ENCODE assay signal across 10 mouse cellular contexts in the genomic region with DNA sequence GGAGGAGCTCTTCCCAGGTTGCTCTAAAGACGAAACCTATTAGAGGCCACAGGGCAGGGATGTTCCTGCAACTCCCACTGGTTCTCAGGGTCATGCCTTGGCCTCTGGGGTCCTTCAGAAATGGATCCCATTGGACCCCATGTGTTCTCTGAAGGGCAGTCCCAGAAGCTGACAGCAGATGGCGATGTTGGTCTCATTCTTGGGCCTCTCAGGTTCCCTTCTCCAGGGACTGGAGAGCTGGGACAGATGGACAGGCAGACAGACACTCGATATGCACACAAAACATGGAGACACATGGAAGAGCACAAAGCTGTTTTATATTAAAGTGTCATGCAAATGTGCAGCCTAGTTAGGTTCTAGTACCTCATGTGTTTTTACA. TPM values are rescaled to one million over a fixed set of nuclear protein-coding genes. Genes with fewer than 3 reads are reported as not detected.
A peak's percentile ranks its signal among the peaks of the same experiment; 100 is the strongest.
DNase-seq lines count a peak whose midpoint lies in the region; ATAC-seq lines count a peak whose summit lies in the region.
"Had no signal": no experiment of that assay in that cellular context is flagged by ENCODE, and none has a peak within 500 bp of the region (broad histone marks: within the 10 kb centered on the region; RNA-seq: fewer than 3 reads in every experiment).

No protein-coding gene starts in this region.

- no peak overlapping the region for H3K9ac ChIP-seq in hindbrain, embryonic 13.5 days
- H3K9ac ChIP-seq: embryonic facial prominence, embryonic 12.5 days had no signal

- ATAC-seq in hindbrain, embryonic 13.5 days (ENCODE audit: low FRiP score), result no peak

- H3K4me1 ChIP-seq in hindbrain, embryonic 10.5 days (replicated peaks), result peaks cover 15% of the 10 kb centered on the region
- peaks cover 1% of the 10 kb centered on the region; the same call in 1 of the 2 replicates for H3K4me1 ChIP-seq in hindbrain, embryonic 13.5 days (replicated peaks)
- peaks cover 6% of the 10 kb centered on the region; the same call in 1 of the 2 replicates for H3K4me1 ChIP-seq in limb, embryonic 10.5 days

- H3K9me3 ChIP-seq in hindbrain, embryonic 10.5 days, result peaks cover 12% of the 10 kb centered on the region; the same call in 1 of the 2 replicates
- no peaks in the 10 kb centered on the region; the same call in 1 of the 2 replicates for H3K9me3 ChIP-seq in hindbrain, embryonic 13.5 days
- H3K9me3 ChIP-seq in limb, embryonic 10.5 days (replicated peaks), result no peaks in the 10 kb centered on the region
- H3K9me3 ChIP-seq: embryonic facial prominence, embryonic 12.5 days had no signal

- H3K36me3 ChIP-seq in hindbrain, embryonic 10.5 days, result no peaks in the 10 kb centered on the region
- H3K36me3 ChIP-seq in hindbrain, embryonic 13.5 days, result no peaks in the 10 kb centered on the region
- no peaks in the 10 kb centered on the region for H3K36me3 ChIP-seq in limb, embryonic 10.5 days
- H3K36me3 ChIP-seq: embryonic facial prominence, embryonic 12.5 days had no signal

- DNase-seq in hindbrain, embryonic 10.5 days (ENCODE audit: low spot score), result peak; percentile 83
- peak; percentile 85 for DNase-seq in R1 (ENCODE audit: low read depth, low spot score)
- DNase-seq in embryo, embryonic 10 days (ENCODE audit: low spot score), result peak; percentile 89
- peak; percentile 17 to 65 for DNase-seq in kidney, adult 8-10 months
- peak; percentile 81 for DNase-seq in limb, embryonic 10.5 days (ENCODE audit: low spot score)
- DNase-seq in ovary, postnatal 36 days (ENCODE audit: low spot score), result peak; percentile 41
- DNase-seq in urinary bladder, adult 2 months (ENCODE audit: low spot score), result peak; percentile 42

- H3K4me2 ChIP-seq in hindbrain, embryonic 13.5 days, result no peak overlapping the region
- H3K4me2 ChIP-seq: embryonic facial prominence, embryonic 12.5 days had no signal

- H3K4me3 ChIP-seq in hindbrain, embryonic 10.5 days, result no peak overlapping the region
- no peak overlapping the region for H3K4me3 ChIP-seq in hindbrain, embryonic 13.5 days
- no peak overlapping the region for H3K4me3 ChIP-seq in limb, embryonic 10.5 days
- H3K4me3 ChIP-seq: embryonic facial prominence, embryonic 12.5 days had no signal

- peaks cover 13% of the 10 kb centered on the region; the same call in 1 of the 2 replicates for H3K27me3 ChIP-seq in hindbrain, embryonic 10.5 days (ENCODE audit: insufficient read depth, poor library complexity, severe bottlenecking)
- peaks cover 21% of the 10 kb centered on the region; the same call in 1 of the 2 replicates for H3K27me3 ChIP-seq in hindbrain, embryonic 13.5 days
- peaks cover 33% of the 10 kb centered on the region for H3K27me3 ChIP-seq in limb, embryonic 10.5 days (ENCODE audit: low read depth, poor library complexity, severe bottlenecking)
- H3K27me3 ChIP-seq: embryonic facial prominence, embryonic 12.5 days had no signal

- WGBS in hindbrain, embryonic 10.5 days, result 13% methylated on average over 3 of the region's 3 CpGs
- WGBS in hindbrain, embryonic 13.5 days, result 8% methylated on average over 3 of the region's 3 CpGs
- 12% methylated on average over 3 of the region's 3 CpGs for WGBS in limb, embryonic 10.5 days

- no peak overlapping the region for H3K27ac ChIP-seq in hindbrain, embryonic 10.5 days
- no peak overlapping the region for H3K27ac ChIP-seq in hindbrain, embryonic 13.5 days
- no peak overlapping the region for H3K27ac ChIP-seq in limb, embryonic 10.5 days
- H3K27ac ChIP-seq: embryonic facial prominence, embryonic 12.5 days; macrophage had no signal

RNA-seq across cellular contexts. Expression of a gene that starts 31.3 kb away (rescaled TPM):
- not detected in 2 replicates for polyA plus RNA-seq in hindbrain, embryonic 10.5 days (2016; fragmentation: Nextera tagmentation; extraction: Ambion mirVana)
- not detected in 2 replicates for polyA plus RNA-seq in hindbrain, embryonic 13.5 days (2015; fragmentation: Nextera tagmentation; extraction: Ambion mirVana)
- polyA plus RNA-seq in limb, embryonic 10.5 days (2016; fragmentation: Nextera tagmentation; extraction: Ambion mirVana), result not detected in 2 replicates
- polyA plus RNA-seq in urinary bladder, adult 2 months (2012; rRNA removed), result not detected in 2 replicates
- polyA plus RNA-seq: embryonic facial prominence, embryonic 12.5 days; macrophage had no signal
